Mouse (Mus musculus) left cerebral cortex, postnatal 36 days (tissue): ENCODE measurements around the gene A730009L09Rik. TPM values are rescaled to one million over a fixed set of nuclear protein-coding genes. Genes with fewer than 3 reads are reported as not detected.

Experiments
- DNase-seq, 2 experiments: peaks; one replicate each; pipeline ENCODE4 v3.0.0; 2021 to 2022; ENCODE audit warnings: low spot score in 2 of 2, mixed read lengths in 1 of 2
- intact Hi-C: fragments of 180-260 bp; cut with DNase I; formaldehyde crosslinking; loops from one replicate; pipeline ENCODE4 v1.15.1; 2025
- total RNA-seq, 2 experiments: library from RNA; stranded (reverse); gene quantifications; 2 replicates each; pipeline ENCODE4 v1.2.3; 2021

Gene A730009L09Rik
- total RNA-seq, 2 experiments from 2014 or later, result 0.20 to 0.25 TPM

DNA sequence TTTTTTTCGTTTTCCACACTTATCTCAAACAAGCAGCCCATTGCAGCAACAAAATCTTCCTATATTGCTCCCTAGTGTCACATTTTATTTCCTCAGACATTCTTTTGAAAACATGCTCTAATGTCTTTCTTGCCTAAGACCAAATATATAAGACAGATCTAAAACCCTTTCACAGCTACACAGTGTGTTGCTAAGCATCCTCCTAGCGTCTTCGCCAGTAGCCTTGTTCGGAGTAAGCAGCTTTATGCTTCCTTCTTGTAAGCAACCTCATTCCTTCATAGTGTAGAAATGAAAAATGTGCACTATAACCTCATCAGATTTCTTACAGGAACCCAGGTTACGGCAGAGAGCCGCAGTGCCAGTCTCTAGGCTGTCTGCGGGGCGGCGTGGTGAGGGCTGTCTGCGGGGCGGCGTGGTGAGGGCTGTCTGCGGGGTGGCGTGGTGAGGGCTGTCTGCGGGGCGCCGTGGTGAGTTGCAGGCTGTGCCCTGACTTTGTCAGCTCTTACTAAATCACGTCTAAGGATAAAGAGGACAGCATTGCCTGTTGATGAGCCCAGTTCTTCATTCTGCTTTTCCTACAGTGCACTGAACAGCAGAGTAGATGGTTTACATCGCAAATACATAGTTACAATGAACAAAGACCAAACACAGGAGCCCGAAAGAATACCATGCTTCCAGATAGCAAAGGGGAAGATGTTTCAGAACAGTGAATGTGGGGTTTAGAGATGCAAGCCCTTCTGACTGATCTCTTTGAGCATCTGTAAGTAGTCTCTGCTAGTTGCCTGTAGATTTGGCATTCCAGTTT is 43.4 kb downstream of the A730009L09Rik start:
- intact Hi-C loops, result no loop called here
- DNase-seq, result no peak

DNA sequence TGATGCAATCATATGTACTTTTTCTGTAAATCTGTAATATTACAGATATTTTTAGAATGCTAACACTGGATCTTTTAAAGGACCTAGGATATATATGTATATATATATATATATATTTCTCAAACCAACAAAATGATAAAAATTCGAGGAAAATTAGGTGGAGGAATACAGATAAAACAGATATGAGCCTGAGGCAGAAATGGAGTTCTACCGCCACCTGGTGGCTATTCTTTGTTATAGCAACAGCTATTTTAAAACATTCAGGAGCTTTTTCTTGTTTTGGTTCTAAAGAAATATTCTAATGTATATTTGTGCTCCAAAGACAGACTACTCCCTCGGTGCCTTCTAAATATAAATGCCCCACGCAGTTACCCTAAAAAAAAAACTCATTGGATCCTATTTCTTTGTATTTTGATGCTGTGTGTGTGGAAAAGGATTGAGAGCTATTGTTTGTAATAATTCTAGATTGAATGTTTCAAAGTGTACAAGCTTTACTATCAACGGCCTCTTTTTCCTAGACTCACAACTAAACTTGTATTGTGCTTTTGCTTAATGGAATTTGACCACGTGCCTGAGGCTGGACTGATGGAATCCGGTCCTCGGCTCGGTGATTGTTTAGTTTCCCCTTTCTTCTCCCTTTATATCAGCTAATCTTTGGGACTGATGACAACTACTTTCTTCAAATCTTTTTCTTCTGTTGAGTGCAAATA is 44.8 kb downstream of the A730009L09Rik start:
- intact Hi-C loops, result loop anchor here (1.0 kb wide), 1 partner anchor 32 kb away; no protein-coding TSS in a partner anchor
- DNase-seq, result no peak

DNA sequence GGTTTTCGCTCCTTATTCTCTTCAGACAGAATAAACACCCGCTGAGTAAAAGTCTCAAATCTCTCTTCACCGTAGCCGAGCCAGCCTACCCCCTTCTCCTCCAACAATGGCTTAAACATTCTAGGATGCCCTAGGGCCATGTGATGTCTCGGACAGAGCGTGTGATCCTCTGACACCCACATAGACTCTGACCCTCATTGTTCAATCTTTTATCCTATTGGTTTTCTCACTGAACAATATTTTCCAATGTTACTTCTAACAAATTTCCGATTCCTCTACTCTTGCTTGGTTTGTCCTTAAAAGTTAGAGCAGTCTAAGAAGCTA is 45.3 kb downstream of the A730009L09Rik start:
- intact Hi-C loops, result no loop called here
- no peak for DNase-seq

Other genes with a start within 250 kb of the A730009L09Rik start
- 10 to 100 TPM; 17.9 to 22.3 TPM for gene Mrpl39, start 220.6 kb downstream of the A730009L09Rik start, total RNA-seq